Mouse (Mus musculus) urinary bladder, adult 18-20 months (tissue): ENCODE results near the gene Egr4.

Experiments used
- DNase-seq, 2 experiments: peaks; one replicate each; pipeline ENCODE4 v3.0.0; 2022; ENCODE audit warnings: low spot score in 2 of 2, mixed read lengths in 2 of 2

The Egr4 gene

GRCm38 (mm10) chr6:85513531-85513910 is at the start of gene Egr4:
Egr4 (minus strand) TSS chr6:85513589.
- DNase-seq = no peak

GRCm38 (mm10) chr6:85562374-85562773 is 49.0 kb upstream of the Egr4 start:
- no peak for DNase-seq

GRCm38 (mm10) chr6:85547642-85548041 is 34.3 kb upstream of the Egr4 start:
- DNase-seq = no peak

- no peak for DNase-seq
Observed at GRCm38 (mm10) chr6:85544251-85544881, 31.0 kb upstream of the Egr4 start.

- no peak for DNase-seq
Observed at GRCm38 (mm10) chr6:85543351-85544175, 30.2 kb upstream of the Egr4 start.

- no peak for DNase-seq
Observed at GRCm38 (mm10) chr6:85522825-85523224, 9.4 kb upstream of the Egr4 start.

GRCm38 (mm10) chr6:85522026-85522425 is 8.6 kb upstream of the Egr4 start:
- no peak for DNase-seq

GRCm38 (mm10) chr6:85518091-85518693 is 4.8 kb upstream of the Egr4 start:
- DNase-seq = no peak

- DNase-seq = no peak
Observed at GRCm38 (mm10) chr6:85515941-85516340, 2.6 kb upstream of the Egr4 start.

- DNase-seq = no peak
Observed at GRCm38 (mm10) chr6:85512577-85513530, 535 bp downstream of the Egr4 start.

- DNase-seq = no peak
Observed at GRCm38 (mm10) chr6:85512056-85512440, 1.3 kb downstream of the Egr4 start.

- peak; percentile 32 to 55 for DNase-seq
Observed at GRCm38 (mm10) chr6:85511286-85512055, 1.9 kb downstream of the Egr4 start.

GRCm38 (mm10) chr6:85510476-85510875 is 2.9 kb downstream of the Egr4 start:
- no peak for DNase-seq

- DNase-seq = no peak
Observed at GRCm38 (mm10) chr6:85508602-85509001, 4.8 kb downstream of the Egr4 start.

GRCm38 (mm10) chr6:85504908-85505307 is 8.5 kb downstream of the Egr4 start:
- DNase-seq = no peak

GRCm38 (mm10) chr6:85502911-85503250 is 10.5 kb downstream of the Egr4 start, which contains the start of gene Fbxo41:
Fbxo41 (minus strand) TSS chr6:85502994.
- peak in 1 of 2 experiments; percentile 47 for DNase-seq

GRCm38 (mm10) chr6:85502103-85502910 is 11.1 kb downstream of the Egr4 start:
- no peak for DNase-seq

- DNase-seq = no peak
Observed at GRCm38 (mm10) chr6:85501571-85502102, 11.8 kb downstream of the Egr4 start.

GRCm38 (mm10) chr6:85500416-85500815 is 13.0 kb downstream of the Egr4 start:
- no peak for DNase-seq

GRCm38 (mm10) chr6:85498147-85498546 is 15.2 kb downstream of the Egr4 start:
- DNase-seq = no peak
